Mouse (Mus musculus) liver, postnatal 0 days (tissue): ENCODE results near the gene H1fx.
"Not testable (repeated sequence)": the region's sequence is repeated elsewhere in the genome, so short reads cannot be mapped to it uniquely, and the experiment has no call there.

Experiments
- CTCF ChIP-seq: sonication (generic); IDR thresholded peaks from 2 replicates; pipeline ENCODE4 v1.5.1; 2016; ENCODE audit warnings: antibody characterized with exemption, low read depth
- EP300 ChIP-seq: IDR thresholded peaks from 2 replicates; pipeline ENCODE4 v1.6.1; 2016; ENCODE audit warnings: antibody characterized with exemption, low read depth, mild to moderate bottlenecking

DNA sequence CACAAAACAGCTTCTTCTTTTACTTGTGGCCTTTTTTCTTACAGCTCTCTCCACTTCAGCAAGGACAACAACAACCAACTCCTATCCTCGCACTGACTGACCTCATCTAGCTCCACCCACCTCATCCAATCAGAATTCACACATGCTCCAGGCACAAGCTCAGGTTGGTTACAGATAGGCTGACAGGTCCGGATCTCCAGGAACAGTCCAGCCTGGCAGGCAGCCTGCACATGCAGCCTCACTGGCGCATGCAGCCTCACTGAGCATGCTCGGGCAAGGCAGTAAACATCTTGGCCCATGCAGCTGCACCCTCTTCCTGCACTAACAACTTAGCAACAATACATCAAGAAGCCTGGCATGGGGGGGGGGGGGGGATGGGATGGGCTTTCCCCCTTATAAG lies 19.0 kb downstream of the H1fx start:
- not testable (repeated sequence) for TF ChIP-seq CTCF, EP300
